Mouse (Mus musculus) fat pad, adult 2 months (tissue): ENCODE measurements at regions not wholly inside any gene's neighbourhood (a gene's known extent, or its start where the extent isn't known, plus 50 kb on each side); places are given as distances from the start of the nearest gene placed in this dataset.

Source experiments
- DNase-seq: peaks from one replicate; pipeline ENCODE4 v3.0.0-alpha.2; 2011; ENCODE audit warnings: low read depth, low spot score; ENCODE audit errors: extremely low read depth

DNA sequence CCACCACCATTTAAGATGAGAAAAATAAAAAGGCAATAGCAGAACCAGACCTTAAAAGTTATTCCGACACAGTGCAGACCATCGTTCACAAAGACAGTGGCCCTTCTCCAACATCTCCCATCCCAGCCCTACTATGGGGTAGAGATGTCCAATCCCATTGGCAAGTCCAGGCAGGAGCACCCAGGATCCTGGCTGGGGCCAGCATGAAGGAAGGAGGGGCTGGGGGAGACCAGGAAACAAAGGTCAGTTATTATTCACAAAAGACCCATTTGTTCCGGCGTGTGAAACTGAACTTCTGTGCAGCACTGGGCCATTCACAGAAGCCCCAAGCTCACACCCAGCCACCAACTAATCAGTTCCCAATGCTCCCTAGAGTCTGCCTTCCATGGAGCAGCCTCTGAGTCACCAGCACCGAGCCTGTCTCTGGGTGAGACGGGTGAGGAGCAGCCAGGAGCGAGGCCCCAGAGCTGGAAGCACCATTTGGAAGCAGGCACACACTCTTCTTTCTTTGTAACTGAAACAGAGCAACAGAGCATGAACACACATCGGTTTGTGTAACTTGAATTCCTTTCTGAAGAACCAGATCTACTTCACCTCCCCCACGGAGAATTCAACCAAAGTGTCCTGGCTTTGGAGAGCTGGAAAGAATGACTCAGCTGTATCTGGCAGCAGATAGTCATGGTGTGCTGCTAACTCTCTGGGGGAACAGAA lies 70.1 kb upstream of the Dlg1 start:
- DNase-seq = no peak

DNA sequence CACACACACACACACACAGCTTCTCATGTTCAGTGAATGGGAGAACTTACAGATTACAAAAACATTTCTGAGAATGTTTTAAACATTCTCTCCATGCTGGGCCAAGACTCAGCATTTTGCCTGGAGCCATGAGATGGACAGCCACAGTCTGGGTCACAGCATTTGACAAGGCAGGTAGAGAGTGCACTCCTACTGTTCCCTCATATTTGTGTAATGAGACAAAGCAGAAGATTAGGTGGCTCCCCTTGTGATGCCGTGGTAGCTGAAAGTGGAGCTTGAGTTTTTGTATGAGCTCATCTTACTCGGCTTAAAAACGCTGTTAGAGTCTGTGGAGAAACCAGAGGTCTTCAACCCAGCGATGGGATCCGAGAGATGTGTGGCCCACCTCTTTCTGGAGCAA lies 65.3 kb upstream of the Dlg1 start:
- no peak for DNase-seq

DNA sequence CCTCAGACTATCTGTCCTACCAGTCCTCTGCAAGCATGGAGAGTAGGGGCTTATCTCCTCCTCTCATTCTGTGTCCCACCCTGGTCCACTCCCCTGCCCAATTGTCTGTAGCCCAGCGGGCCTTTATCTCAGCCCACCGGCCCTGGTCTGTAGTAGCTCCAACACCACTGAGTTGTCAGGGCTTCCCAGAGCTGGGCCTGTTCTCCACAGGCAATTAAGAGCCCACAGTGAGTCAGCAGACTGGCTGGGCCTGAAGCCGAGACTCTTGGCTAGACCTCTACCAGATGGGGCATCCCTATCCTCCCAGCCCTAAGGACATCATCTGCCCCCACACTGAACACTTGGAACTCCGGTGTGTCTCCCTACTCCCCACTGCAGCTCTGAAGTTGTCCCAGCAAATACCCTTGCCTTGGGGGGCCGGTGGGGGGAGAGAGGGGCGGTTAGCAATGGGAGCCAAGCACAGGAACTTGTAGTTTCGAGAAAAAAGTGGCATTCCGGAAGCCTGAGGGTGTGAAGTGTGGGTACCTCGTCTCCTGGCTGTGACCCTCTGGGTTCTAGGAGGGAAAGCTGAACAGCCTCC lies 64.7 kb upstream of the Dlg1 start:
- DNase-seq = no peak

DNA sequence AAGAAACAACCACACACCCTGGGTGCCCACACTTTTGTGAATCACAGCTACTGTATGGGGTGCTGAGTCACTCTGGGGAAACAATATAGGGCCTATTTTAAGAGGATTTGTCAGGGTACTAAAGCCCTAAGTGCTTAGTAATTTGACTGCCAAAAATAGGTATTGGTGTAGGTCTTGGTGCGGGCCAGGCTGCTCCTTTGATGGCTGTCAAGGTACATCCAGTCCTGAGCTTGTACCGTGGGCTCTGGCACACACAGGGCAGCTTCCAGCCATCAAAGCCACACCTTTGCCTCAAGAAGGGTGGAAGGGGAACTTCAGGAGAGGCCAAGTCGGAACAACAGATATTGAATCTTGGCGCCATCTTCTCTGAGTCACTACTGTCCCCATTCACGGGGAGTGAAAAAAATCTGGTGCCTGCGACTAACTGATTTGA lies 64.2 kb upstream of the Dlg1 start:
- no peak for DNase-seq

DNA sequence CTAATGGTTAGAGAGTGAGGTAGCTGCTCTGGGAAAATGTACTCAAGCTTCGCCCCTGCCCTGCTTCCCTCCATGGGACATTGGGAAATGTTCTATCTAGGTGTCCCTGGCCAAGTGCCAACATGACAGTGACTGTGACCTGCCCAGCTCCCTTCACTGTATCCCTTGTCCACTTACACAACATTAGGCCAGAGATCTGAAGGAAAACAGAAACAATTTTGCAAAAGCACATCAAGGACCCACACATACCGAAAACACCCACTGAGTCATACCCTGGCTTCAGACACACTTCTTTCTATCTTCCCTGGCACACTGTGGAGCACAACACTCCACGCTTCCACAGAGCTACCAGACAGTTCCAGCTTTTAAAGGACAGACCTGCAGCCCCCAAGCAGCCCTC lies 62.0 kb upstream of the Dlg1 start:
- DNase-seq = no peak

DNA sequence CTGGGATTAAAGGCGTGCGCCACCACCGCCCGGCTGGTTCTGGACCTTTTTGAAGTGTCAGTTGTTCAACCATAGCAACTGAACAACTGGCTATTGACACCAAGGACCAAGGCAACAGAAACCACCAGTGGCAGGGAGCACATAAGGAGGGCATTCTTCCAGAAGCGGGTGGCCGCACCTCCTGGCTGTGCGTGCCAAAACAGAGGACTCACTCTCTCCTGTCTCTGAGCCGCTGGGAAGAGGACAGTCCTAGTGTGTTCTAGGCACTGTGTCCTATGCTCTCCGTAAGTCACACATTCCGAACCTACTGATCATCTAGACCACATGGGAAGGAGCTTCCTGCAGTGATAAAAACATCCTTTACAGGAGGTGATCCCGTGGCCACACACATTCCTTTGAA lies 60.1 kb upstream of the Dlg1 start:
- DNase-seq = no peak

DNA sequence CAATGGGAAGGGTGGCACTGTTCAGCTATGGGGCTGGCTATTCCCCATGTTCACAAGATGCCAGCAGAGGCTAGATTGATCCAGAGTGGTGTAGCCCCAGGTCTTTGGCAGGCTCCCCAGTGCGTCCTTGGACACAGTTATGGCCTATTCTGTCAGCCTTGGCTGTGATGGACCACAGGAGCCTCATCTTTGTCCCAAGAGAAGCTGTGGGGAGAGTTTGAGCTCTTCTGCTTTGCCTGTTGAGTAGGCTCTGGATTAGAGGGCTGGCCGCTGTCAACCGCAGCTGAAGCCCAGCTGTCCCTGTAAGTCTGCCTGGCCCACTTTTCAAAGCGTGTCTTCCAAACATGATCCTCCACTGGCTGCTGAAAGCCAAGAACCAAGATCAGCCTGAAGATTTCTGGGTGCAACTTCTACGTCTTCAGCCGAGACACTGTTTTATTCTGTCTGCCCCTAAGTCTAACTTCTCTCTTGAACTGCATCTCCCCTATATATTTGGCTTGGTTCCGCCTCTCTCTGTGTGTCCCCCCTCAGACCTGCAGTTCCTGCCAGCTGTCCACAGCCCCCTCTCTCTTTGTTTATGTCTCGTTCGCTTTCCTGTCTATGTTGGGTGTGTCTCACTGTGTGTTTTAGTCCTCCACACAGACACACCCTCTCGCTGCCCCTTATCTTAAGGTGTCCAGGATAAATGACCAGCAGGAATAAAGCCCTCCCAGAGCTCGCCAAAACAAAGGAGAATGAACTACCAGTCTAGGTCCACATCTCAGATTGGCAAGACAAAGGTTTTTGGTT lies 56.7 kb upstream of the Dlg1 start:
- no peak for DNase-seq

DNA sequence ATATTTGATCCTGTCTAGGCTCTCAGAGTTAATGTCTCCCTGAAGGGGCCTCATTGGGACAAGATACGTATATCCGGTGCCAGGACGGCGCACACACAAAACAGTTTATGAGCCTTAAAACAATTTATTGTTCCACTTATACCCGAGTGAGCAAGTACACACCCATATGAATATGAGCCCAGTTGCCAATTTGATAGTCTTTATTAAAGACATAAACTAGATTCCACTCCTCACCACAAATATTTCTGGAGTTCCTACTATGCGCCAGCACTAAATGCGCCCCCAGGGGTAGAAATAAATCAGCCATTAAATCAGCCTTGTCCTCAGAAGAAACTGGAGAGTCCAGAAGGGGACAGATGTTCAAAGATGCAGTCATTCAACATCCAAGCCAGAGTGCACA lies 54.3 kb upstream of the Dlg1 start:
- DNase-seq = no peak

DNA sequence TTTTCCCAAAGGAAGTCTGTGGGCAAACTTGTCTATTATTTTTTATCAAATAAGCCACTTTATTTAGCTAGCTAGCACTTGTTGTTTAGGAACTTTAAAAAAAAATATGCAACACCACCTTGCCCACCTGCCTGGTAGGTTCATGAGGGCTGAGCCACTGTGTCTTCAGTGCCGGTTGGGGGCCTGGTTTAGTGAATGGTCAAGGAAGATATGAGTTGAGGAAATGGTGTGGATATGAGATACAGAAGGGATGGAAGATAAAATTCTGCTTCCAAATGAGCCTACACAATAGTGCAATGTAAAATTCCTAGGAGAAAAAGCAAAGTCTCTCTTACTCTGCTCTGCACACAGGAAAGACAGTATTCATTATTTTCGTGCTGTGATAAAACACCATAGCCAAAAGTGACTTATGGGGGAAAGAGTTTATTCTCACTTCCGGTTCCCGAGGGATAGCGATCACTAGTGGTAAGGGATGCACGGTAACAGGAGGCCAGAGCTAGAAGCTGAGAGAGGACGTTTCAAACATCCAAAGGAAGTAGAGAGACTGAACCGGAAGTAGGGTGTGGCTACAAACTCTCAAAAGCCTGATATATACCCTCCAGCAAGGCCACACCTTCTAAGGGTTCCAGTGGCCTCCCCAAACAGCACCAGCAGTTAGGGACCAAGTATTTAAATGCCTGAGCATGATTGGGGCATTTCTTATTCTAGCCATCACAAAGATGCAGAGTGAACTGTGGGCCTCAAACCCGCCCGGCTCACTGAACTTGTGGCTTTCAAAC lies 53.7 kb upstream of the Dlg1 start:
- DNase-seq = no peak
